Mouse (Mus musculus) liver, postnatal 0 days (tissue): ENCODE results near the gene Hspd1. TPM values are rescaled to one million over a fixed set of nuclear protein-coding genes. Genes with fewer than 3 reads are reported as not detected.
"Not testable (repeated sequence)": the region's sequence is repeated elsewhere in the genome, so short reads cannot be mapped to it uniquely, and the experiment has no call there.

Source experiments
- ATAC-seq: fragments of 200-750 bp; cut with Nextera tagmentation; 2 replicates; pipeline ENCODE4 v1.8.0; 2017; ENCODE audit warnings: mild to moderate bottlenecking, moderate library complexity
- DNase-seq: peaks from one replicate; pipeline ENCODE4 v3.0.0-alpha.2; 2016
- H3K27ac ChIP-seq: fragments of 300-500 bp; sonication (generic); 2 replicates; pipeline ENCODE4 v1.5.1; 2014; ENCODE audit warnings: antibody characterized with exemption, moderate library complexity, mild to moderate bottlenecking, low read depth
- H3K27me3 ChIP-seq: fragments of 300-500 bp; sonication (generic); 2 replicates; pipeline ENCODE4 v1.6.1; 2014; ENCODE audit warnings: low read length, control low read depth, mixed read lengths; ENCODE audit not compliant: insufficient read depth
- H3K36me3 ChIP-seq: fragments of 300-500 bp; sonication (generic); replicated peaks from 2 replicates; pipeline ENCODE4 v1.6.1; 2014; ENCODE audit warnings: mild to moderate bottlenecking, control low read depth, low read length, moderate library complexity, mixed read lengths; ENCODE audit not compliant: insufficient read depth
- H3K4me1 ChIP-seq: fragments of 300-500 bp; sonication (generic); 2 replicates; pipeline ENCODE4 v1.6.1; 2014; ENCODE audit warnings: antibody characterized with exemption, mild to moderate bottlenecking, control low read depth; ENCODE audit not compliant: insufficient read depth
- H3K4me2 ChIP-seq: fragments of 300-500 bp; sonication (generic); 2 replicates; pipeline ENCODE4 v1.6.1; 2014; ENCODE audit warnings: low read depth, mild to moderate bottlenecking, low read length, moderate library complexity, mixed read lengths
- H3K4me3 ChIP-seq: fragments of 300-500 bp; sonication (generic); 2 replicates; pipeline ENCODE4 v1.5.1; 2014; ENCODE audit warnings: low read depth, low read length
- H3K9ac ChIP-seq: fragments of 300-500 bp; sonication (generic); replicated peaks from 2 replicates; pipeline ENCODE4 v1.6.1; 2014; ENCODE audit warnings: mild to moderate bottlenecking, moderate library complexity
- H3K9me3 ChIP-seq: fragments of 300-500 bp; sonication (generic); 2 replicates; pipeline ENCODE4 v1.6.1; 2016; ENCODE audit warnings: mild to moderate bottlenecking, control low read depth, low read length, mixed read lengths
- CTCF ChIP-seq: sonication (generic); IDR thresholded peaks from 2 replicates; pipeline ENCODE4 v1.5.1; 2016; ENCODE audit warnings: antibody characterized with exemption, low read depth
- EP300 ChIP-seq: IDR thresholded peaks from 2 replicates; pipeline ENCODE4 v1.6.1; 2016; ENCODE audit warnings: antibody characterized with exemption, low read depth, mild to moderate bottlenecking
- WGBS: fragments of 180-500 bp; shearing (Covaris S2); extraction: QIAGEN DNeasy Blood & Tissue Kit; methylation state at CpG from one replicate; pipeline ENCODE4 v1.1.7; 2014; ENCODE audit not compliant: insufficient replicate concordance; 5-methylcytosine and 5-hydroxymethylcytosine counted together
- polyA plus RNA-seq: library from polyadenylated mRNA; unstranded; fragments of >200 nt; fragmentation: Nextera tagmentation; extraction: Ambion mirVana; gene quantifications from 2 replicates; pipeline ENCODE4 v1.2.1, GENCODE M21; 2015

Gene Hspd1
- polyA plus RNA-seq, 1 experiment from 2014 or later: 295 TPM

GRCm38 (mm10) chr1:55061772-55062171, 26.3 kb downstream of the Hspd1 start:
- no peak overlapping the region for H3K9ac ChIP-seq
- no peaks in the 10 kb centered on the region for H3K9me3 ChIP-seq
- H3K27me3 ChIP-seq: no peaks in the 10 kb centered on the region
- DNase-seq (no peak), ATAC-seq (no peak)
- H3K4me1 ChIP-seq: peaks cover 15% of the 10 kb centered on the region
- no peak overlapping the region for H3K4me2 ChIP-seq
- H3K4me3 ChIP-seq: no peak overlapping the region
- H3K27ac ChIP-seq: no peak overlapping the region
- 77% methylated on average over 4 of the region's 4 CpGs for WGBS
- TF ChIP-seq EP300: no peak
- TF ChIP-seq CTCF: 0 out of 2 replicates have a peak, but pooled peaks have one; percentile 11
- peaks cover 33% of the 10 kb centered on the region for H3K36me3 ChIP-seq

- no peak overlapping the region for H3K27ac ChIP-seq
- DNase-seq (no peak), ATAC-seq (peak; percentile 43; the same call in 1 of the 2 replicates)
- TF ChIP-seq EP300 (no peak), CTCF (no peak)
- H3K9me3 ChIP-seq: no peaks in the 10 kb centered on the region
- 66% methylated on average over 5 of the region's 5 CpGs for WGBS
- peaks cover 15% of the 10 kb centered on the region for H3K4me1 ChIP-seq
- no peaks in the 10 kb centered on the region for H3K27me3 ChIP-seq
- no peak overlapping the region for H3K9ac ChIP-seq
- peaks cover 32% of the 10 kb centered on the region for H3K36me3 ChIP-seq
- H3K4me3 ChIP-seq: no peak overlapping the region
- H3K4me2 ChIP-seq: no peak overlapping the region
Measured at GRCm38 (mm10) chr1:55061099-55061498, 26.9 kb downstream of the Hspd1 start.

GRCm38 (mm10) chr1:55058383-55058782, 29.7 kb downstream of the Hspd1 start:
- ATAC-seq, H3K4me3 ChIP-seq, H3K4me2 ChIP-seq, DNase-seq, H3K9ac ChIP-seq, H3K9me3 ChIP-seq, H3K27ac ChIP-seq, H3K27me3 ChIP-seq: not testable (repeated sequence)
- H3K4me1 ChIP-seq: peaks cover 24% of the 10 kb centered on the region
- 81% methylated on average over 2 of the region's 3 CpGs for WGBS
- peaks cover 17% of the 10 kb centered on the region for H3K36me3 ChIP-seq

- H3K4me2 ChIP-seq: no peak overlapping the region
- no peaks in the 10 kb centered on the region for H3K27me3 ChIP-seq
- no peak overlapping the region for H3K27ac ChIP-seq
- ATAC-seq (no peak), DNase-seq (no peak)
- TF ChIP-seq CTCF (no peak), EP300 (no peak)
- no peak overlapping the region for H3K9ac ChIP-seq
- WGBS: 60% methylated on average over 5 of the region's 5 CpGs
- peaks cover 8% of the 10 kb centered on the region; the same call in 1 of the 2 replicates for H3K36me3 ChIP-seq
- H3K9me3 ChIP-seq: no peaks in the 10 kb centered on the region
- H3K4me1 ChIP-seq: peaks cover 24% of the 10 kb centered on the region
- no peak overlapping the region for H3K4me3 ChIP-seq
Measured at GRCm38 (mm10) chr1:55055322-55056115, 32.5 kb downstream of the Hspd1 start.

GRCm38 (mm10) chr1:55053596-55053995, 34.4 kb downstream of the Hspd1 start:
- H3K4me2 ChIP-seq: peak overlapping the region; percentile 71
- peaks cover 19% of the 10 kb centered on the region for H3K4me1 ChIP-seq
- ATAC-seq (no peak), DNase-seq (no peak)
- TF ChIP-seq CTCF: no peak
- TF ChIP-seq EP300: no peak
- WGBS: 57% methylated on average over 4 of the region's 4 CpGs
- H3K36me3 ChIP-seq: 0 out of 2 replicates have a peak, but pooled peaks cover 5% of the 10 kb centered on the region
- H3K27ac ChIP-seq: peak overlapping the region; percentile 97
- peak overlapping the region; percentile 75 for H3K9ac ChIP-seq
- peak overlapping the region; percentile 66 for H3K4me3 ChIP-seq
- H3K9me3 ChIP-seq: no peaks in the 10 kb centered on the region
- no peaks in the 10 kb centered on the region for H3K27me3 ChIP-seq

GRCm38 (mm10) chr1:55053005-55053404, 35.0 kb downstream of the Hspd1 start:
- Histone ChIP-seq H3K9me3 (no peaks in the 10 kb centered on the region), H3K4me3 (peak overlapping the region; percentile 66), H3K9ac (peak overlapping the region; percentile 75), H3K4me1 (peaks cover 19% of the 10 kb centered on the region), H3K27me3 (no peaks in the 10 kb centered on the region), H3K27ac (peak overlapping the region; percentile 97), H3K36me3 (0 out of 2 replicates have a peak, but pooled peaks cover 5% of the 10 kb centered on the region), H3K4me2 (peak overlapping the region; percentile 71)
- 2% methylated on average over 42 of the region's 42 CpGs for whole genome bisulfite sequencing
- TF ChIP-seq EP300: no peak
- peak; percentile 36 for TF ChIP-seq CTCF
- ATAC-seq: peak; percentile 71
- DNase-seq: peak; percentile 87
